Mouse (Mus musculus) ES-Bruce4 (cell line): ENCODE results near the gene Olfr1141.

Experiments
- CTCF ChIP-seq: IDR thresholded peaks from one replicate; pipeline ENCODE4 v1.8.1; 2011; ENCODE audit warnings: low read depth, low read length
- POLR2A ChIP-seq: IDR thresholded peaks from one replicate; pipeline ENCODE4 v1.8.1; 2011; ENCODE audit warnings: low read length; ENCODE audit not compliant: insufficient read depth

- TF ChIP-seq CTCF (no peak), POLR2A (no peak)
These were observed 40.7 kb downstream of the Olfr1141 start, which contains the start of gene Olfr1137 for GRCm38 (mm10) chr2:87713079-87713478.
